Mouse (Mus musculus) activated CD4-positive, CD25-positive, alpha-beta regulatory T cell, adult 4 months (primary cell): ENCODE measurements around the gene BC055324. TPM values are rescaled to one million over a fixed set of nuclear protein-coding genes. Genes with fewer than 3 reads are reported as not detected.
"Not testable (repeated sequence)": the region's sequence is repeated elsewhere in the genome, so short reads cannot be mapped to it uniquely, and the experiment has no call there.

Experiments used
- ATAC-seq: one replicate; pipeline ENCODE4 v1.8.0; 2017
- polyA plus RNA-seq, 2 experiments: library from polyadenylated mRNA; unstranded; fragments of 100-300 nt; shearing (Covaris generic); gene quantifications; one replicate each; pipeline ENCODE4 v1.2.1; 2017

BC055324 gene
- 1 to 10 TPM; 3.2 to 5.6 TPM for polyA plus RNA-seq

- peak; percentile 92 for ATAC-seq
These were observed at the start of gene BC055324, which contains the start of gene Mettl18 for GRCm38 (mm10) chr1:163994721-163995608. Gene BC055324, minus strand, starts transcription at chr1:163994796. Gene Mettl18, plus strand, starts transcription at chr1:163994889.

- ATAC-seq = no peak
These were observed 49.0 kb upstream of the BC055324 start for GRCm38 (mm10) chr1:164043549-164043948.

GRCm38 (mm10) chr1:164040385-164041135 lies 46.0 kb upstream of the BC055324 start:
- ATAC-seq = no peak

- no peak for ATAC-seq
These were observed 32.8 kb upstream of the BC055324 start for GRCm38 (mm10) chr1:164027416-164027815.

- ATAC-seq = no peak
These were observed 31.1 kb upstream of the BC055324 start for GRCm38 (mm10) chr1:164025685-164026084.

- not testable (repeated sequence) for ATAC-seq
These were observed 27.5 kb upstream of the BC055324 start for GRCm38 (mm10) chr1:164022106-164022505.

- ATAC-seq = not testable (repeated sequence)
These were observed 26.1 kb upstream of the BC055324 start for GRCm38 (mm10) chr1:164020746-164021145.

GRCm38 (mm10) chr1:164019789-164020188 lies 25.2 kb upstream of the BC055324 start:
- ATAC-seq = no peak

- no peak for ATAC-seq
These were observed 23.8 kb upstream of the BC055324 start for GRCm38 (mm10) chr1:164018221-164018896.

- no peak for ATAC-seq
These were observed 20.0 kb upstream of the BC055324 start for GRCm38 (mm10) chr1:164014616-164015015.

- peak; percentile 85 for ATAC-seq
These were observed 14.6 kb upstream of the BC055324 start for GRCm38 (mm10) chr1:164009235-164009634.

- ATAC-seq = no peak
These were observed 9.7 kb upstream of the BC055324 start for GRCm38 (mm10) chr1:164004311-164004710.

GRCm38 (mm10) chr1:164001831-164002452 lies 7.3 kb upstream of the BC055324 start:
- no peak for ATAC-seq

GRCm38 (mm10) chr1:163995609-163995913 lies 965 bp upstream of the BC055324 start:
- no peak for ATAC-seq

- peak; percentile 48 for ATAC-seq
These were observed 349 bp downstream of the BC055324 start for GRCm38 (mm10) chr1:163994173-163994720.

GRCm38 (mm10) chr1:163992371-163992770 lies 2.2 kb downstream of the BC055324 start:
- ATAC-seq = no peak

GRCm38 (mm10) chr1:163976515-163976914 lies 18.1 kb downstream of the BC055324 start:
- ATAC-seq = no peak

- ATAC-seq = no peak
These were observed 19.5 kb downstream of the BC055324 start for GRCm38 (mm10) chr1:163975088-163975487.

- no peak for ATAC-seq
These were observed 20.1 kb downstream of the BC055324 start for GRCm38 (mm10) chr1:163974471-163974870.

GRCm38 (mm10) chr1:163964008-163964689 lies 30.4 kb downstream of the BC055324 start:
- ATAC-seq = no peak

GRCm38 (mm10) chr1:163958036-163958435 lies 36.6 kb downstream of the BC055324 start:
- no peak for ATAC-seq

GRCm38 (mm10) chr1:163953396-163953795 lies 41.2 kb downstream of the BC055324 start:
- ATAC-seq = no peak
